Mouse (Mus musculus) gastrocnemius, adult 8-10 months (tissue): ENCODE measurements around the gene Trnt1. TPM values are rescaled to one million over a fixed set of nuclear protein-coding genes. Genes with fewer than 3 reads are reported as not detected.

Source experiments
- DNase-seq, 2 experiments: peaks; one replicate each; pipeline ENCODE4 v3.0.0; 2022; ENCODE audit warnings: low spot score in 2 of 2
- total RNA-seq, 4 experiments: library from RNA; stranded (reverse); gene quantifications; 2 replicates each; pipeline ENCODE4 v1.2.4; 2022

Trnt1 gene
- total RNA-seq, 4 experiments from 2014 or later: 18.1 to 26.2 (median 21.5) TPM

GRCm38 (mm10) chr6:106770046-106770445 is 1.1 kb downstream of the Trnt1 start:
- DNase-seq: no peak

GRCm38 (mm10) chr6:106787138-106787537 is 18.2 kb downstream of the Trnt1 start:
- no peak for DNase-seq

GRCm38 (mm10) chr6:106791429-106791828 is 22.5 kb downstream of the Trnt1 start:
- no peak for DNase-seq

GRCm38 (mm10) chr6:106792486-106792885 is 23.6 kb downstream of the Trnt1 start:
- DNase-seq: no peak

DNA sequence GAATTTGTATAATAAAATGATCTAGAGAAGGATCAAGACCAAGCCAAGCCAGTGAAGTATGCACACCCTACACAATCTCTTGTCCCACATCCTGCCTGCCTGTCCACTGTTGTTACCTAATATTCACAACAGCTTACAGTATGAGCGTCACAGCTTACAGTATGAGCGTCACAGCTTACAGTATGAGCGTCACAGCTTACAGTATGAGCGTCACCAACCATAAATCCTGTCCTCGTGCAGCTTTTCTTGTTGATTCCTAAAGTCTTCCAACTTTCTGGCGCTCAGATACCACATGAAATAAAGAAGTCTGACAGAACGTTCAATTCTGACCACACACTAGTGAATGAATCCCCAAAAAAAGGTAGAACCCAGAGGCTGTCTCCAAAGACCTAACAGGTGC is 24.2 kb downstream of the Trnt1 start:
- no peak for DNase-seq

DNA sequence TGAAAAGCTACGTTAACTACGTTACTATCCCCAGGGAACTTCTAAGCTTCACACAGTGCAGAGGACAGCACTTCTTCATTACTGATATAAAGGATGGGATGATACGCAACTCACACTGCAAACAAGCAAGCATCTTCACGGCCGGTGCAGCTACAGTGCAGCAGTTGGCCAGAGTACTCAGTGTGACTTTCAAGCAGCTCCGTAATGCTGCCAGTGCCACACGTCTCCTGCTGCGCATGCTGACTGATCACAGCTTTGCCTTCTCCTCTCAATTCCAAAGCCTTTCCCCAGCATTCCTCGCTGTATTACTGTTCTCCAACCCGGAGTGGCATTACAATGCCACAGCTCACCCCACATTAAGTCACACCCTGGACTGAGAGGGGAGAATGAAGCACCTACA is 24.7 kb downstream of the Trnt1 start:
- no peak for DNase-seq

- no peak for DNase-seq
These were observed 25.3 kb downstream of the Trnt1 start for GRCm38 (mm10) chr6:106794094-106794814.

- DNase-seq: peak; percentile 82
These were observed 30.7 kb downstream of the Trnt1 start, which contains the start of gene Crbn for GRCm38 (mm10) chr6:106799333-106800226. Gene Crbn (minus strand): TSS chr6:106800077.

DNA sequence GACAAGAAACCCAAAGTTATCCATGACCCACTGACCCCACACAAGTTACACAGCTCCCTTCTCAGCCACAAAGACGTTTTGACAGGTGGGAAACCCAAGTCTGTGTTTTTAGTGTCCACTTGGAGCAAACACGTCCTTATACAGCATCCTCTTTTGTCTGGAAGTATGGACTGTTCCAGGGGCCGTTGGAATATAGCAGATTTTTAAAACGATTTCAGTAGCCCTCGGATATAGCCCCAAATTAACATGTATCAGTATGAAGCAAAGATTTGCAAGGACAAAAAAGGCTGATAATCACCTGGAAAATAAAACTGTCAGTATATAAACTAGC is 31.3 kb downstream of the Trnt1 start:
- no peak for DNase-seq

DNA sequence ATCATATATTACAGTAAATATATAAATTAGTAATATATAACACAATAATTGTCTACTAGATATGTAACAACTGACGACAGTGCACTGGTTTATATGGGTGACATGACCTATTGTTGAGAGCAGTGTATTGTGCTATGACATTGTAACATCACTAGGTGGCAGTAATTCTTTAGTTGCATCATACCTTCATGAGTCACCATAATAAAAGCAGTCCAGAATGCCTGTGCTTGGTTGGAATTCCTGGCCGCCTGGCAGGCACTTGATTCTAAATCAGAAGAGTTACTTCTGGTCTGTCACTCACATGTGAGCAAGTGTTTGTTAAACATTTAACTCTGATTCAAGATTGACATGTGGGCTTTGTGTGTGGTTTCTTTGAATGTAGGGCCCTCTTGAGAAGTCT is 36.0 kb downstream of the Trnt1 start:
- DNase-seq: no peak

DNA sequence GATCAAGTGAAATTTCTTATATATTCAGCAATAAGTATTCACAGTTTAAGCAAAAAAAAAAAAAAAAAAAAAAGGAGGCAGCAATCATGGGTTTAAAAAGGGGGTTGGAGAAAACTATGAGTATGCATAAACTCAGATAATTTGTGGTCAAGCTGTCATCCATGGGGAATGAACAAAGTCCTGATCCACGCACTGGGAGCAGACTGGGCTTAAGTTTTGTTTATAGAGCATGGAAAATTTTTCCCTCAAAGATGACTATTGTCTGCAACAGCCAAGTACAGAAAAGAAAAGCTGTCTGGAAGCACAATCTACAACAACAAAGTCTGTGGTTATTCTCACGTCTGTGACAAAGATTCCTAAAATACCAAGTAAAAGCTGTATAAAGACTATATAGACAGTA is 40.2 kb downstream of the Trnt1 start:
- no peak for DNase-seq

DNA sequence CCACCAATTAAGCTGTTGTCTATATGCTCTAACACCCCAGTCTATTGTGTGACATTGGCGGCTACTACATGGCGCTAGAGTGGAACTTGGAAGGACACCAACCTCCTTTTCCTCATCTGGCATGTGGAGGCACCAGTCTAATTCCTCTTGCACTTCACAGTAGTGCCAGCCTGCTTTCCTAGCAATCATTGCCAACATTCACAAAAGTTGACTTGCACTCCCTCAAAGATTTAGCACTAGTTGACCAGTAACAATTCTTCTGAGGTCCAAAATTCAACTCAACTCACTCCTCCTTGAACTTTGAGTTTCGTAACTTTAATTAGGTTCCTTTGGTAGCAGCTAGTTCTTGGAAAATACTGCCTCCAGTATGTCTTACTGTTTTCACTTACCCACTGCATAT is 41.8 kb downstream of the Trnt1 start:
- no peak for DNase-seq

GRCm38 (mm10) chr6:106819246-106819645 is 50.3 kb downstream of the Trnt1 start:
- no peak for DNase-seq

- no peak for DNase-seq
These were observed 51.0 kb downstream of the Trnt1 start for GRCm38 (mm10) chr6:106819906-106820305.

DNA sequence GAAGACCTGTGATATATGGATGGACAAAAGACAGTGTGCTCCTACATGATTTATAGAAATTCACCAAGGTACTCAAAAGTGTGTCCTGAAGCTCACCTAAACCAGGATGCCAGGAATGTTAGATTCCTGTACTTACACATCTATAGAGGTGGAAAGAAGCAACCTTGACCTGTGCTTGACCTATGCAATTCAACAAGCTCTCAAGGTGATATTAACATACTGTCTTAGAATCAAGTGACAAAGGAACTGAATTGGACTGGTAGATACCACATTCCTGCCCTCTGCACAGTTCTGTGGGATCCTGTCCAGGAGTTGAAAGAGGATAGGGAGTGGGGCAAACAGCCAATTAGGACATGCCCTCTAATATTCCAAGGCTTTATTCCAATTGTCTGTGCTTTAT is 51.6 kb downstream of the Trnt1 start:
- DNase-seq: no peak

DNA sequence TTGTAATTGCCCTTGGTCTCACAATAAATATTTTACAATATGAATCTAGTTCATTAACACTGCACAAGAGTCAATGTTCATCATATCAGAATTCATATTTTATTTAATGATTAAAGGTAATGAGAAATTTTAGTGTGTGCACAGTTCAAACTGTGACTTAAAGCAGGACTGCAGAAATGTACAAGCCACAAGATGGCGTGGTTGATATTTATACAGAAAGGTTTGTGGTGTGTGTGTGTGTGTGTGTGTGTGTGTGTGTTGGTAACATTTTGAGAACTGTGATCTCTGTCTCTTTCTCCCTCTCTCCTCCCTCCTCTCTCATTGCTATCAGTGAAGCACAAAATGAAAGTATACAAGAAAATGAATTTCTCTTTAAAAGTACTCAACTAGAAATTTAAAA is 53.4 kb downstream of the Trnt1 start:
- DNase-seq: no peak

Other genes starting within 250 kb of the Trnt1 start
- not detected for gene Il5ra, start 20.1 kb upstream of the Trnt1 start, total RNA-seq
- gene Crbn, start 31.0 kb downstream of the Trnt1 start, total RNA-seq: 10 to 100 TPM; 48.2 to 59.2 (median 52.2) TPM